Mouse (Mus musculus): ENCODE measurements around the gene Apoc1. TPM values are rescaled to one million over a fixed set of nuclear protein-coding genes. Genes with fewer than 3 reads are reported as not detected.

Apoc1 gene
- polyA plus RNA-seq, 1 experiment from 2014 or later = 28.4 TPM

DNA sequence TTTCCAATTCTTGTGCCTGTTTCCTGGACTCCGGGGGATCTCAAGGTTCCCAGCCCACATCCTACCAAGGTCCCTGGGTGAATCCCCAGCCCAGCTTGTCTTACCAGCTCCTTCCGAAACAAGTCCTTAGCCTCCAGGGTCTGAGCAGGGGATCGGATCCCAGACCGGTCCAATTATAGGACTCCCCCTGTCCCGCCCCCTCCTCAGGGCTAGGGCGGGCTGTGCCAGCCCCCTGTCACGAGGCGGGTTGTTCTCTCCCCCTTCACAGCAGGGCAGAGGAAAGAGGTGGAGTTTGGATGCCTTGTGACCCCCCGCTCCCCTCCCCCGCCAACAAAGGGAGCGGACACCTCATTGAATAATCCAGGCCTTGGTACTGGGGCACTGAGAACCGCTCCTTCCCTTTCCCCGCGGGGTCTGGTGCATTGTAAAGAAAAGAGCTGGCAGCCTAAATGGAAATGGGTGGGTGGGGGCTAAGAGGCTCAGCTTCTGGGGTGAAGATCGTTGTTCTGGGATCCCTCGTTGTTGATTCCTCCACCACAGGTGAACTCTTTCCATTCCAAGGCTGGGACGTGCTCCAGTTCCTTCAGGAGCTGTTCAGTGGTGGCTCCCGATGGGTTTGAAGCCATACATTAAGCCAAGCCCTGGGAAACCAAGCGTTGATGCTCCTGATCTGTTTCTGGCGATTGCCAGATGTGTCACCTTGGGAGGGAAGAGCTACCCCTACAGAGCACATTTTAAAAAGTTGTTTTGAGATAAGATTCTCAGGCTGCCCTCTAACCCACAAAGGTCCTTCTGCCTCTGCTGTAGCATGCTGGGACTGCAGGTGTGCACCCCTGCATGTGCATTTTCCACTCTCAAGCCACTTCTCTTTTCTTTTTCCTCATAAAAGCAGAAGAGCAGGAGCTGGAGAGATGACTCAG is 6.7 kb upstream of the Apoc1 start, which contains the start of gene Apoe:
Gene Apoe, minus strand, starts transcription at position 282 of the 920 bp plus-strand sequence.
- Histone ChIP-seq H3K4me2 (ENCODE audit: low read depth, low read length) (peak within 1 kb of the TSS; percentile 62), H3K27ac (ENCODE audit: low read length) (peak within 1 kb of the TSS; percentile 51), H3K27me3 (ENCODE audit: control insufficient read depth, insufficient read depth, low read depth, low read length) (no peaks in the 10 kb centered on the region), H3K4me1 (replicated peaks; ENCODE audit: control insufficient read depth, insufficient read depth, low read length) (peaks cover 20% of the 10 kb centered on the region), H3K9me3 (ENCODE audit: control insufficient read depth, low read length) (peaks cover 4% of the 10 kb centered on the region; the same call in 1 of the 2 replicates), H3K9ac (ENCODE audit: low read length) (peak within 1 kb of the TSS; percentile 67), H3K36me3 (ENCODE audit: control insufficient read depth, insufficient read depth, low read length) (peaks cover 10% of the 10 kb centered on the region), H3K4me3 (ENCODE audit: low read length) (peak within 1 kb of the TSS; percentile 46)
- ATAC-seq (ENCODE audit: low read depth) = peak; percentile 68
- 4% methylated on average over 20 of the region's 20 CpGs for WGBS

DNA sequence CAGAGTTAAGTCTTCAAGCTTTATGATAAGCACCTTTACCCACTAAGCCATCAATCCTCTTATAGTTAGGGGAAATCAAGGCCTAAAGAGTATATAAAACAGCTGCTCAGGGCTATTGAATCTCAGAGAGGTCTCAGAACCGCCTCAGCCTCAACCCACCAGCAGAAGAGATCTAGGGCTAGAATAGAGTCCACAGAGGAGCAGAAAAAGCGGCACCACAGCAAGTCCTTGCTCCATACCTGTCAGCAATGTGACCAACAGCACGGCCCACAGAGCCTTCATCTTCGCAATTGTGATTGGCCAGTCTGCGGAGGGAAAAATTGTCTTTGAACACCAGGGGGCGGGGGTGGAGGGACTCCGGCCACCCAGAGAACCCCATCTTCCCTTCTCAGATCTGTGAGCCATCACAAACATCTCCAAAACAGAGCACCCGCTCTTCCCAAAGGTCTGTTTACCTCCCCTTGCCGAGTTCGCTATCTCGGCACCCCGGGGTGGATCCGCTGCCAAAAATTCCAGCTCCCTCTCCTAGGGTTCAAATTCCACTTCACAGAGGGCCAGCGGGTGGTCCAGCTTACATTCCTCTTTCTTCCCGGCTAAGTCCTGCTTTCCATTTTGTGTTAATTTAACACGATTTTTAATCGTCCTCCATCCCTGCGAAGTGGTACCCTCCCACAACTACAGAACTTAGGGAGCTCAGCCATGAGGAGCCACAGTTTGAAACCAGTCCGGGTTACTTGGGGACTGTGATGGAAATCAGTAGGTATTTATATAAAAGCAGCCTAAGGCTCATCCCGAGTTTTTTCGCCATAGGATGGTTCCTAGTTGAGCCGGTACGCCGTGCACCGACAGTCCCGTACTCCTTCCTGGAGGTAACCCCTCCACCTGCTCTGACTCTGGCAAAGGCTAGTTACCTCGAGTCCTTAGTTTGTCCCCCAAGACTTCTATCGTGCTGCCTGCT is 5.8 kb upstream of the Apoc1 start:
- peaks cover 27% of the 10 kb centered on the region for H3K4me1 ChIP-seq (replicated peaks; ENCODE audit: control insufficient read depth, insufficient read depth, low read length)
- peak overlapping the region; percentile 62 for H3K4me2 ChIP-seq (ENCODE audit: low read depth, low read length)
- peak overlapping the region; percentile 51 for H3K27ac ChIP-seq (ENCODE audit: low read length)
- 3% methylated on average over 28 of the region's 28 CpGs for WGBS
- H3K4me3 ChIP-seq (ENCODE audit: low read length) = peak overlapping the region; percentile 46
- H3K9ac ChIP-seq (ENCODE audit: low read length) = peak overlapping the region; percentile 67
- H3K9me3 ChIP-seq (ENCODE audit: control insufficient read depth, low read length) = peaks cover 4% of the 10 kb centered on the region; the same call in 1 of the 2 replicates
- ATAC-seq (ENCODE audit: low read depth) = 0 out of 2 replicates have a peak, but pooled peaks have one; percentile 1
- H3K27me3 ChIP-seq (ENCODE audit: control insufficient read depth, insufficient read depth, low read depth, low read length) = no peaks in the 10 kb centered on the region
- peaks cover 10% of the 10 kb centered on the region for H3K36me3 ChIP-seq (ENCODE audit: control insufficient read depth, insufficient read depth, low read length)

DNA sequence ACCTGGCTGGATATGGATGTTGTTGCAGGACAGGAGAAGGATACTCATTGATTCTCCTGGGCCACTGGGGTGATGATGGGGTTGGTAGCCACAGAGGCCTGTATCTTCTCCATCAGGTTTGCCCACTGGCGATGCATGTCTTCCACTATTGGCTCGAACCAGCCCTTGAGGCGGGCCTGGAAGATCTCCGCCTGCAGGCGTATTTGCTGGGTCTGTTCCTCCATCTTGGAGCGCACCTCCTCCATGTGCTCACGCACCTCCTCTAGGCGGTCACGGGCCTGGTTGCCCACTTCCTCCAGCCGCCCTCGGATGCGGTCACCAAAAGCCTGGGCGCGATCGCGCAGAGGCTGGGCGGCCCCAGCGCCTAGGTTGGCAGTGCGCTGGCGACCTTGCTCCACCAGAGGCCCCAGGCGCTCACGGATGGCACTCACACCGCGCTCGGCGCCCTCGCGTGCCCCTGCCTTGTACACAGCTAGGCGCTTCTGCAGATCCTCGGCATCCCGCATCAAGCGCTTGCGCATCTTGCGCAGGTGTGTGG is 3.9 kb upstream of the Apoc1 start:
- no peak overlapping the region for H3K27ac ChIP-seq (ENCODE audit: low read length)
- H3K4me1 ChIP-seq (replicated peaks; ENCODE audit: control insufficient read depth, insufficient read depth, low read length) = peaks cover 44% of the 10 kb centered on the region
- no peak overlapping the region for H3K4me3 ChIP-seq (ENCODE audit: low read length)
- 93% methylated on average over 34 of the region's 34 CpGs for WGBS
- H3K9me3 ChIP-seq (ENCODE audit: control insufficient read depth, low read length) = peaks cover 4% of the 10 kb centered on the region; the same call in 1 of the 2 replicates
- H3K9ac ChIP-seq (ENCODE audit: low read length) = no peak overlapping the region
- H3K27me3 ChIP-seq (ENCODE audit: control insufficient read depth, insufficient read depth, low read depth, low read length) = no peaks in the 10 kb centered on the region
- no peak for ATAC-seq (ENCODE audit: low read depth)
- H3K4me2 ChIP-seq (ENCODE audit: low read depth, low read length) = no peak overlapping the region
- peaks cover 8% of the 10 kb centered on the region for H3K36me3 ChIP-seq (ENCODE audit: control insufficient read depth, insufficient read depth, low read length)

DNA sequence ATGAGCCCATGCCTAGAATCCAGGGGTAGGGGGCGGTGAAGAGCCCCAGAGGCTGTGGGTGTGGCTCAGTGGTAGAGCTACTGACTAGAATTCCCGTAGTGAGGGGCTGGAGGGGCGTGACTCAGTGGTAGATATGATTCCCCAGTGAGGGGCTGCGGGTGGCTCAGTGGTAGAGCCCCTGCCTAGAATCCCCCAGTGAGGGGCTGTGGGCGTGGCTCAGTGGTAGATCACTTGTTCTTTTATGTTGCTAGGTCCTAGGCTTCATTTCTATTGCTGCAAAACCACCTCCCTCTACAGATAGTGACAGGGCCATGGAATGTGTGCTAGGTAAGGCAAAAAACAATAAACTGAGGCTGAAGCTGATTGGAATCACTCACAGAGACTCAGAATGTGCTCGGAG is 3.4 kb upstream of the Apoc1 start:
- no peak for ATAC-seq (ENCODE audit: low read depth)

DNA sequence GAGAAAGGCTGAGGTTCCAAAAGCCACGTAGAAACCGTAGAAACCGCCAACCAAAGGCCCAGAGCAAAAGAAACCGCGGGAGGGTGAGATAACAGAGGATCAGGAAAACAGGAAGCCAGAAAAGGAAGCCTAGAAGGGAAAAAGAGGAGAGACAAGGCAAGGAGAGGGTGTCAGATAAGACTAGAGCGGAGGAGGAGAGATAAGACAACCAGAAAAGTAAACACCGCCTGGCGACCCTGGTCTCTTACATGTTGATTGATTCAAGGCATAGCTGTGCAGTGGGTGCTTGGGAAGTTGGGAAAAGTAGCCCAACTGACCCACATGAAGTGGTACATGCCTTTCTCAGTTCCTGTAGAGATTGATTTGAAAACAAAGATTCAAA is 2.7 kb upstream of the Apoc1 start:
- peaks cover 8% of the 10 kb centered on the region for H3K36me3 ChIP-seq (ENCODE audit: control insufficient read depth, insufficient read depth, low read length)
- no peak overlapping the region for H3K4me2 ChIP-seq (ENCODE audit: low read depth, low read length)
- no peak for ATAC-seq (ENCODE audit: low read depth)
- peaks cover 40% of the 10 kb centered on the region for H3K4me1 ChIP-seq (replicated peaks; ENCODE audit: control insufficient read depth, insufficient read depth, low read length)
- no peak overlapping the region for H3K4me3 ChIP-seq (ENCODE audit: low read length)
- H3K27me3 ChIP-seq (ENCODE audit: control insufficient read depth, insufficient read depth, low read depth, low read length) = no peaks in the 10 kb centered on the region
- peaks cover 4% of the 10 kb centered on the region; the same call in 1 of the 2 replicates for H3K9me3 ChIP-seq (ENCODE audit: control insufficient read depth, low read length)
- H3K9ac ChIP-seq (ENCODE audit: low read length) = peak overlapping the region; percentile 4; the same call in 1 of the 2 replicates
- H3K27ac ChIP-seq (ENCODE audit: low read length) = peak overlapping the region; percentile 71
- WGBS = 9% methylated on average over 8 of the region's 8 CpGs

More for the DNA sequence above, 3.4 kb upstream of the Apoc1 start:
- H3K9ac ChIP-seq (ENCODE audit: low read length) = no peak overlapping the region
- no peak overlapping the region for H3K4me3 ChIP-seq (ENCODE audit: low read length)
- 71% methylated on average over 6 of the region's 6 CpGs for WGBS
- H3K27ac ChIP-seq (ENCODE audit: low read length) = no peak overlapping the region
- peaks cover 4% of the 10 kb centered on the region; the same call in 1 of the 2 replicates for H3K9me3 ChIP-seq (ENCODE audit: control insufficient read depth, low read length)
- no peak overlapping the region for H3K4me2 ChIP-seq (ENCODE audit: low read depth, low read length)
- H3K27me3 ChIP-seq (ENCODE audit: control insufficient read depth, insufficient read depth, low read depth, low read length) = no peaks in the 10 kb centered on the region
- H3K36me3 ChIP-seq (ENCODE audit: control insufficient read depth, insufficient read depth, low read length) = peaks cover 8% of the 10 kb centered on the region
- peaks cover 43% of the 10 kb centered on the region for H3K4me1 ChIP-seq (replicated peaks; ENCODE audit: control insufficient read depth, insufficient read depth, low read length)

DNA sequence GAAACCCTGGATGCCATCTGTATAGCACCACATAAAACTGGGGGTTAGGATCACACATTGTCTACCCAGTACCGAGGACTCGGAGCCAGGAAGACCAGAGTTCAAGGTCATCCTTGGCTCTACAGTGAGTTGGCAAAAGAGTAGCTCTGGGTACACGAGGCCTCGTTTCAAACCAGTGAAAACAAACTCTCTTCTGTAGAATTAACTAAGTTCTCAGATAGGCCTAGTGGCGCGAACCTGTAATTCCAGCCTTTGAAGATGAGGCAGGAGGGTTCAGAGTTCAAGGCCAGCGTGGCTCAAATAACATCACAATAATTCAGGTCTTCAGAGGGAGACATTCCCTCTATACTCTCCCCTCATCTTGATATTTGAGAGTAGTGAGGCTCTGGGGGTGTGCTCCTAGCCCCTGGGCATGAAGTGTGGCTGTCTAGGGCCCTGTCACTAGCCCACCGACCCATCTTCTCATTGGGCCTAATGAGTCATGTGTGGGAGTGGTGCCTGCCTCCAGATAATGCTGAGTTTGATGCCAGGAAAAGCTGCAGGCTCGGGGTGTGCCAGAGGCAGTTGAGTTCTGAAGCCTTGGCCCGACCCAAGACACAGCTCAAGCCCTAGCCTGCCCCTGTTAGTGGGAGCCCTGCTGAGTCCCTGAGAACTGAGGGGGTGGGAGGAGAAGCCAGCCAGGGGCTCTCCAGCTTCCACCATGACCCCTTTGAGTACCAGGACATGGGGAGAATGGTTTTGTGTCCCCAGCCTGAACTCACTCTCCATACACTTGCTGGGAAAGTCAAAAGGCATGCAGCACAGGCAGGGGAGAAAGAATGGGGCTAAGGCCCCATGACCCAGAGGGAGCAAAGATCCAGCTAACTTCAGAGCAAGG is 2.1 kb upstream of the Apoc1 start:
- ATAC-seq (ENCODE audit: low read depth) = no peak
- Histone ChIP-seq H3K27me3 (ENCODE audit: control insufficient read depth, insufficient read depth, low read depth, low read length) (no peaks in the 10 kb centered on the region), H3K27ac (ENCODE audit: low read length) (peak overlapping the region; percentile 76), H3K4me3 (ENCODE audit: low read length) (no peak overlapping the region), H3K9ac (ENCODE audit: low read length) (peak overlapping the region; percentile 4; the same call in 1 of the 2 replicates), H3K4me2 (ENCODE audit: low read depth, low read length) (no peak overlapping the region), H3K36me3 (ENCODE audit: control insufficient read depth, insufficient read depth, low read length) (peaks cover 8% of the 10 kb centered on the region), H3K4me1 (replicated peaks; ENCODE audit: control insufficient read depth, insufficient read depth, low read length) (peaks cover 40% of the 10 kb centered on the region), H3K9me3 (ENCODE audit: control insufficient read depth, low read length) (peaks cover 4% of the 10 kb centered on the region; the same call in 1 of the 2 replicates)
- 74% methylated on average over 10 of the region's 10 CpGs for WGBS

DNA sequence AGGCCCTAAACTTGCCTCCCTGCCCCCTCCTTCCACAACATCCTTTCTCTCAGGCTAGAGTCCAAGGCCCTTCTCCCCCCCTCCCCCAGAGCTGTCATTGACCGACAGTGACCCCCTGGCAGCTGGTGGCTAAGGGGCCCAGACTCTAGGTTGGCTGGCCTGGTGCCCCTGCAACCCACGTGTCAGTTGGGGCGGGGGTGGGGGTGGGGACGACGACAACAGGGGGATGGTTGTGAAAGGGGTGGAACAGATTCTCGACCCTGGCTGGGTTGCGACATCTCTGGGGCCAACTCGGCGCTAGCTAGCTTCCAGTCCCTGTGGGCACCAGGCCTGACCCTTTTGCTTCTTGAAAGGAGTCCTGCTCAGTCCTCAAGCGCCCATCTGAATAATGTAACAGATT is 961 bp upstream of the Apoc1 start:
- peaks cover 31% of the 10 kb centered on the region for H3K4me1 ChIP-seq (replicated peaks; ENCODE audit: control insufficient read depth, insufficient read depth, low read length)
- 17% methylated on average over 10 of the region's 10 CpGs for WGBS
- ATAC-seq (ENCODE audit: low read depth) = peak; percentile 77
- H3K4me3 ChIP-seq (ENCODE audit: low read length) = no peak overlapping the region
- H3K4me2 ChIP-seq (ENCODE audit: low read depth, low read length) = no peak overlapping the region
- H3K27me3 ChIP-seq (ENCODE audit: control insufficient read depth, insufficient read depth, low read depth, low read length) = no peaks in the 10 kb centered on the region
- peaks cover 4% of the 10 kb centered on the region; the same call in 1 of the 2 replicates for H3K9me3 ChIP-seq (ENCODE audit: control insufficient read depth, low read length)
- peaks cover 8% of the 10 kb centered on the region for H3K36me3 ChIP-seq (ENCODE audit: control insufficient read depth, insufficient read depth, low read length)
- no peak overlapping the region; the same call in 1 of the 2 replicates for H3K9ac ChIP-seq (ENCODE audit: low read length)
- peak overlapping the region; percentile 76 for H3K27ac ChIP-seq (ENCODE audit: low read length)

DNA sequence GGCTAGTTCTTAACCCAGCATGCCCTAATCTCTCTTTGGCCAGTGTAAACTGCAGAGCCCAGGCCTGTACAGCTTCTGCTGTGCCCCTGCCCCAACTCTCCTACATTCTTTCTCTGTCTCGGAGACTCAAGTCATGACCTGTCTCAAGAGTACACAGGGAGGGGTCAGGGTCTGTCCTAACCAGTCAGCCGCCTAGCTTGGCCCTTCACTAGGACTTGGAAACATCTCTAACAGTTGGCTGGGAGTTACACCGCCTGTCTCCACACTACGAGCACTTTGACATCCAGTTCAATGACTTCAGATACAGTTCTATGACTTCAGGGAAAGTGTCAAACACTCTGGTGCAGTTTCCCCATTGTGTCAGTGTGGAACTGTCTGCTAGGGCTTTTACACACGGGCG is 1.0 kb downstream of the Apoc1 start:
- Histone ChIP-seq H3K9me3 (ENCODE audit: control insufficient read depth, low read length) (peaks cover 1% of the 10 kb centered on the region; the same call in 1 of the 2 replicates), H3K9ac (ENCODE audit: low read length) (no peak overlapping the region; the same call in 1 of the 2 replicates), H3K27ac (ENCODE audit: low read length) (peak overlapping the region; percentile 48; the same call in 1 of the 2 replicates), H3K27me3 (ENCODE audit: control insufficient read depth, insufficient read depth, low read depth, low read length) (no peaks in the 10 kb centered on the region), H3K4me1 (replicated peaks; ENCODE audit: control insufficient read depth, insufficient read depth, low read length) (peaks cover 31% of the 10 kb centered on the region), H3K4me2 (ENCODE audit: low read depth, low read length) (peak overlapping the region; percentile 7), H3K4me3 (ENCODE audit: low read length) (no peak overlapping the region), H3K36me3 (ENCODE audit: control insufficient read depth, insufficient read depth, low read length) (peaks cover 2% of the 10 kb centered on the region)
- 60% methylated on average over 6 of the region's 6 CpGs for whole genome bisulfite sequencing
- no peak for ATAC-seq (ENCODE audit: low read depth)
